Mouse (Mus musculus): ENCODE results near the gene Mrps6. TPM values are rescaled to one million over a fixed set of nuclear protein-coding genes. Genes with fewer than 3 reads are reported as not detected.

Mrps6 gene
- polyA plus RNA-seq, 1 experiment from 2014 or later: 106 TPM

DNA sequence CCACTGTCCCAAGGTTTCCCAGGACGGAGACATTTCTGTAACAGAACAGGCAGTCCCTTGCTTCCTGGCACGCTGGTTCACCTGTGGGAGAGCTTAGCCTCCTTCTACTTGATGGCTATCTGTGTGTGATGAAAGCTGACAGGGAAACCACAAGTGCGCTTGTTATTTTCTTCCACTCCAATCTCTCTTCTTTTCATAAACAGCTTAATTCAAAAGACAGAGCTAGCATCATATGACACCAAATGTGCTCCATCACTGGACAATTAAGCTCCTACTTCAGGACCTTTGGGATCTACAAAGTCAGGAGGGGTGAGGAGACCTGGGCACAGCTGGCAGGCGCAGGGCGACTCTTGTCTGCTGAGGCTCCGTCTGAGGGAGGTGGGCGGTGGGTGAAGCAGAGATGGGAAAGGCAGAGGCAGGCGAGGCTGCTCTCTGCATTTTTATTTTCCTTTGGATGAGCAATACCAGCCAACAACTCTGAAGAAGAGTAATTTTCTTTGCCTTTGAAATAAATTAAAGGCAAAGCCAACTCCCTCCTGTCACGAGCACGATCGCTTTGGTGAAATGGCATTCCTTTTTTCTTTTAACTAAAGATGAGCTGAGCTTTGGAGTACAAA, 76.2 kb downstream of the Mrps6 start:
- Histone ChIP-seq H3K4me2 (replicated peaks) (no peak overlapping the region), H3K36me3 (no peaks in the 10 kb centered on the region), H3K9me3 (no peaks in the 10 kb centered on the region), H3K4me1 (no peaks in the 10 kb centered on the region), H3K9ac (no peak overlapping the region), H3K27me3 (no peaks in the 10 kb centered on the region), H3K27ac (no peak overlapping the region), H3K4me3 (no peak overlapping the region)
- 79% methylated on average over 11 of the region's 11 CpGs for WGBS
- no peak for ATAC-seq (ENCODE audit: insufficient number of reproducible peaks, insufficient read depth, low FRiP score, low TSS enrichment)

DNA sequence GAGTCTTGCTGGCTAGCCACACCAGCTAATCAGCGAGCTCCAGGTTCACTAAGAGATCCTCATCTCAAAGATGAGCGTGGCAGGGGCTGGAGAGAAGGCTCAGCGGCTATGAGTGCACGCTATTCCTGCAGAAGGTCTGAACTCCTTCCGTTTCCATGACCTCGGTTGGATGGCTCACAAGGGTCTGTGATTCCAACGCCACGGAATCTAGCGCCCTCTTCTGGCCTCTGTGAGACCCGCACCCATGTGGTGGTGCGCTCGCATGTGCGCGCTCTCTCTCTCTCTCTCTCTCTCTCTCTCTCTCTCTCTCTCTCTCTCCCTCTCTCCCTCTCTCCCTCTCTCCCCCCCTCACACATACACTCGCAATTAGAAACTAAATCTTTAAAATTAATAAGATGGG, 78.2 kb downstream of the Mrps6 start:
- H3K4me1 ChIP-seq: peaks cover 8% of the 10 kb centered on the region; the same call in 1 of the 2 replicates
- no peaks in the 10 kb centered on the region for H3K9me3 ChIP-seq
- WGBS: 91% methylated on average over 15 of the region's 15 CpGs
- H3K4me2 ChIP-seq (replicated peaks): no peak overlapping the region
- H3K27ac ChIP-seq: no peak overlapping the region
- H3K27me3 ChIP-seq: no peaks in the 10 kb centered on the region
- H3K9ac ChIP-seq: no peak overlapping the region
- H3K36me3 ChIP-seq: no peaks in the 10 kb centered on the region
- no peak overlapping the region for H3K4me3 ChIP-seq
- ATAC-seq (ENCODE audit: insufficient number of reproducible peaks, insufficient read depth, low FRiP score, low TSS enrichment): no peak

DNA sequence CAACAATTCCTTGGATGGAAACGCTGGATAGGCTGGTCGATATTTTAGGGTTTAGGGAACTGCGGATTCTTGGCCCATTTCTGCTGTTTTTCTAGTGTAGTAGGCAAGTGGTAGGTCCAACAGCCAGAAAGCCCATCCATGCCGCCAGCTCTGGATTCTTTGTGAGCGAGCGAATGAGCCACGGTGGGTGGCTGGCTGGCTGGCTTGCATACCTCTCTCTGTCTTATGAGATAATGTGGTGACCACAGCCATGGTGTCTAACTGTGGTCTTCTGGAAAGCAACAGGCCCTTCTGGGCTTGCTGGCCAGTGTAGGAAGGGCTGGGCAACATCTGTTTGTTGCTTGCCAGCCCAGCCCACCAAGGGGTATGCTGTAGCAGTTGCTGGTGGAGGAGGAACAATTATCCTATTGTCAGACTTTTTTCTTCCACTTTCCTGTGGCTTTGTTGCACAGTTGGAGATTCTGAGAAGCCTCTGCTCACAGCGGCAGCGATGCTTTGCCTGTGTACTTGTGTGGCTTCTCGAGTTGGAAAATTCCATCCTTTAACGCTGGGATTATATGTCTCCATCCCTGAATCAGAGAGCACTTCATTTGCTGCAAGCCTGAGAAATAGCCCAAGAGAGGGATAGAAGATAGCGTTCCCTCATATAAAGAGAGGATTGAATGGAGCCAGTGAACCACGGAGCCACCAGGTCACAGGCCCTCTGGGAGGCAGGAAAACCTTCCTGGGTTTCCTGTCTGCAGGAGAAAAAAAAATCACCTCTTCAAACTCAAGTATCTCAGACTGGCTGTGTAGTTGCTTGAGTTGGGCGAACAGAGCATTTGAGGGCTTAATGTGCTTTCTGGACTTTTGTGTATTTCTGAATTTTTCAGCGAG, 81.6 kb downstream of the Mrps6 start:
- no peaks in the 10 kb centered on the region for H3K9me3 ChIP-seq
- no peak for ATAC-seq (ENCODE audit: insufficient number of reproducible peaks, insufficient read depth, low FRiP score, low TSS enrichment)
- peak overlapping the region; percentile 73 for H3K27ac ChIP-seq
- H3K9ac ChIP-seq: no peak overlapping the region
- WGBS: 43% methylated on average over 15 of the region's 15 CpGs
- H3K27me3 ChIP-seq: no peaks in the 10 kb centered on the region
- no peaks in the 10 kb centered on the region for H3K36me3 ChIP-seq
- H3K4me2 ChIP-seq (replicated peaks): no peak overlapping the region
- no peak overlapping the region for H3K4me3 ChIP-seq
- H3K4me1 ChIP-seq: peaks cover 8% of the 10 kb centered on the region; the same call in 1 of the 2 replicates

DNA sequence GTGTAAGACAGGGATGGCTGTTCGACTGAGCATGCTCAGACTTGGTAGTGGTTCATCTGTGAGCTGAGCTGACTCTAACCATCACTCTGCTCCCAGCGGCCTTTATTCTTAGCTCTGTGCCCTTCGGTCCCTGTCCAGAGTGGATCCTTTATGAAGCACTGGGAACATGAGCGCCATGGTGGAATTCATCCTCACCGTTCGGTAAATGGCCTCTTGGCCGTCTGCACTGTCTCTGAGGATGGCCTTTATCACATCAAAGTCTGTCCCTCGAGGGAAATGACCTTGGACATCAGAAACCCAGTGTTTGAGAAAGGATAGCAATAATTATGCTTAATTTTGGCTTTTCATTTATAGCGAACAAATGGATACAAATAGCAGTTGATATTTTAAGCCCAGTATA, 82.3 kb downstream of the Mrps6 start:
- Histone ChIP-seq H3K4me1 (peaks cover 8% of the 10 kb centered on the region; the same call in 1 of the 2 replicates), H3K9ac (no peak overlapping the region), H3K27me3 (no peaks in the 10 kb centered on the region), H3K4me3 (no peak overlapping the region), H3K27ac (0 out of 2 replicates have a peak overlapping the region, but pooled peaks have one; percentile 73), H3K9me3 (no peaks in the 10 kb centered on the region), H3K4me2 (replicated peaks) (no peak overlapping the region), H3K36me3 (no peaks in the 10 kb centered on the region)
- no peak for ATAC-seq (ENCODE audit: insufficient number of reproducible peaks, insufficient read depth, low FRiP score, low TSS enrichment)
- WGBS: 56% methylated on average over 9 of the region's 9 CpGs

DNA sequence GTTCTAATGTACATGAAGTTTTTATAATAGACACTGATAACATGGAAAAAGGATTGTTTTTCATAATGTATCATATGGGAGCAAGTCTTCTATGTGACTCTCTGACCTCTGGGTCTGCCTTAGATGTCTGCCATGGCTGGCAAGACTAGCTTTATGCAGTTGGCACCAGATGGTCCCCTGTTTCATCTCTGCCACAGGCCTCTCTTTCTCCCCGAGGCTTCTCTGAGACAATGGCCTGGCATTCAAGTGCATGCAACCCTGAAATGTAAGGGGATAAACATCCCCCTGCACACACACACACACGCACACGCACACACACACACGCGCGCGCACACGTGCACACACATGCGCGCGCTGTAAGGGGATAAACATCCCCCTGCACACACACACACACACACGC, 83.0 kb downstream of the Mrps6 start:
- Histone ChIP-seq H3K9me3 (no peaks in the 10 kb centered on the region), H3K9ac (no peak overlapping the region), H3K4me3 (no peak overlapping the region), H3K4me1 (peaks cover 8% of the 10 kb centered on the region; the same call in 1 of the 2 replicates), H3K27me3 (no peaks in the 10 kb centered on the region), H3K36me3 (no peaks in the 10 kb centered on the region), H3K4me2 (replicated peaks) (no peak overlapping the region), H3K27ac (no peak overlapping the region)
- 93% methylated on average over 12 of the region's 12 CpGs for WGBS
- ATAC-seq (ENCODE audit: insufficient number of reproducible peaks, insufficient read depth, low FRiP score, low TSS enrichment): no peak

DNA sequence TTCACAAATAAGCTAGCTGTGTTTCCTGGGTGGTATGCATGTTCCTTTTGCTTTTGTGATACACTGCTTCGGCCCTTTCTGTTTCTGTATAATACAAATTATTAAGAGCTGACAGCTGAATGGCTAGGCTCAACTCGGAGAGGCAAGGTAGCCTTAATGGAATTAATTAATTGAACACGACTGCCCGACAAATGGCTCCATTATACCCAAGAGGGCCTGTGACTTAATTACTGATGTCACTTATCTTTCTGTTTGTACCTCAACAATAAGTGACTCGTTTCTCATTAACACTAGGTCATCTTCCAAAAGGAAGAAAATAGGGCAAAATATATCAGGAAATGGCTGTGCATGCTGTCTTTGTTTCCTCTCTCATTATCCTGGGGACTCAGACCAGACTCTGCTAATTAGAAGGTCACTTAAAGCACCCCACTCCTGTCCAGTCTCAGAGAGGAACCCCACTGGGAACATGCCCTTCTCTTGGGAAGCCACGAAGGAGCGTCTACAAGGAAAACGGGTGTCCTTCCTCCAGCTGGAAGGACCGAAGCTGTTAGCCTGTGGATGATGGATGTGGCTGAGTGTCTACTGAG, 84.4 kb downstream of the Mrps6 start:
- Histone ChIP-seq H3K9ac (no peak overlapping the region), H3K4me2 (replicated peaks) (no peak overlapping the region), H3K4me3 (no peak overlapping the region), H3K27me3 (no peaks in the 10 kb centered on the region), H3K36me3 (no peaks in the 10 kb centered on the region), H3K27ac (no peak overlapping the region), H3K9me3 (no peaks in the 10 kb centered on the region), H3K4me1 (peaks cover 8% of the 10 kb centered on the region; the same call in 1 of the 2 replicates)
- ATAC-seq (ENCODE audit: insufficient number of reproducible peaks, insufficient read depth, low FRiP score, low TSS enrichment): no peak
- 67% methylated on average over 9 of the region's 9 CpGs for WGBS

DNA sequence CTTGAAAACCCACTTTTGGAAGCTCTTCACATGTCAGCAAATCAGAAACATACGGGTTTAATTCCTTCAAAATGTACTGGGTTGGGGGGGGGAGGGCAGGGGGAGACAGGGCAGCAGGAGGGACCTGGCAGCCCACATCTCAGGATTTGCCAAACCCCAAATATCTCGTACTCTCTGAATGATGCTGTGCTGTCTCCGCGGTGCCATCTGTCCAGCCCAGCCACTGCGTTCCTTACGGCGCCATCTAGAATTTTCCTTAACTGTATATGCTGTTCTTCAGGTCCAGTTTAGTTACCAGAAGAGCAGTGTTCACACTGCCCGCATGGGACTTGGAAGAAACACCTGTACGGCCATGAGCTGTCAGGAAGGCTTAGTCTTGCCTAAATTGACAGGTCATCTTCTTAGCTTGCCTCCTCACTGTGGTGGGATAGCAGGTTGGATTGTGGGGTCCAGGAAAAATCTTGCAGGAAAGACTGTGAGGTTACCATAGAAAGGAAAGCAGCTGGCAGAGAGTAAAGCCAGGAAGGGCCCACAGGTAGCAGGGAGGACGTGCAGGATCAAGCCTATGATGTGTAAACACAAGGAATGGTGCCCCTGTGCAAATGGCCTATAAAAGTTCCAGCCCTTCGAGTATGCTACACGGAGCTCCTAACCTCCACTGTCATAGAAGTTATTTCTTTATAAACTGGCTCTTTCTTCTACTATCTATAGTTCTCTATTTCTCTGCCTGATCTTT, 89.7 kb downstream of the Mrps6 start:
- Histone ChIP-seq H3K27me3 (no peaks in the 10 kb centered on the region), H3K4me3 (no peak overlapping the region), H3K4me1 (peaks cover 3% of the 10 kb centered on the region; the same call in 1 of the 2 replicates), H3K9me3 (no peaks in the 10 kb centered on the region), H3K9ac (no peak overlapping the region), H3K4me2 (replicated peaks) (no peak overlapping the region), H3K27ac (no peak overlapping the region), H3K36me3 (no peaks in the 10 kb centered on the region)
- 81% methylated on average over 12 of the region's 12 CpGs for WGBS
- ATAC-seq (ENCODE audit: insufficient number of reproducible peaks, insufficient read depth, low FRiP score, low TSS enrichment): no peak

DNA sequence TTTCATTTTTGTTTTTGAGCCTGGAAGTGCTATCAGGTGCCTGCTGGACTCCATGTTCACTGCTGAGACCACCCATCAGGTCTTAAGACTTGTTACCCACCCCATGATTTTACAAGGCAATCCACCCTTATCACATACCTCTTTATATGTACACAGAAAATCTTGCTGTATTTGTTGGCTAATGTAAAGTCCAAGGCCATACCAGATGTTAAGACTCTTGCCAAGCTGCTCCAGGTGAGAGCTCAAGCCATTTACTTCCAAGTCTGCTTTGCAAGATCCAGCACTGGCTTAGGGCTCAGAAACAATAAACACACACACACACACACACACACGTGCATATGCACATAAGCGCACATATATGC, 90.3 kb downstream of the Mrps6 start:
- WGBS: 89% methylated on average over 2 of the region's 2 CpGs
- no peak for ATAC-seq (ENCODE audit: insufficient number of reproducible peaks, insufficient read depth, low FRiP score, low TSS enrichment)
- Histone ChIP-seq H3K4me1 (peaks cover 3% of the 10 kb centered on the region; the same call in 1 of the 2 replicates), H3K4me2 (replicated peaks) (no peak overlapping the region), H3K27ac (no peak overlapping the region), H3K27me3 (no peaks in the 10 kb centered on the region), H3K9ac (no peak overlapping the region), H3K9me3 (no peaks in the 10 kb centered on the region), H3K4me3 (no peak overlapping the region), H3K36me3 (no peaks in the 10 kb centered on the region)

DNA sequence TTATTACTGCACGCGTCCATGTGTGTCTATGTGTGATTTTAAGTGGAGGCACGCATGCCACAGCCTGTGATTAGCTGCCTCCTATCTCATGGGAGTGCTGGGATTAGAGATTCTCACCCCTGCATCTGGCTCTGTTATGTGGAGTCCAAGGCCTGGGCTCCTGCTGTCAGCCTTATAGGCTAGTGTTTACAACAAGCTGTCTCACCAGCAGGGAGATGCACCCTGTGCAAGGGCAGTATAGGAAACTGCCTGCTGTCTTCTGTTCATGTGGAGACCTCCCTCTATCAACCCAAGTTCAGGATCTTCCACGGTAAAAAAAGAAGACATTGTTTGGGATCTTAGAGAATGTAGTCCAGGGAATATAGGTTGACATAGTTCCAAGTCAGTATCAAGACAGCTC, 92.9 kb downstream of the Mrps6 start:
- Histone ChIP-seq H3K4me2 (replicated peaks) (no peak overlapping the region), H3K9me3 (no peaks in the 10 kb centered on the region), H3K4me3 (no peak overlapping the region), H3K36me3 (no peaks in the 10 kb centered on the region), H3K27me3 (no peaks in the 10 kb centered on the region), H3K9ac (no peak overlapping the region), H3K27ac (no peak overlapping the region), H3K4me1 (peaks cover 3% of the 10 kb centered on the region; the same call in 1 of the 2 replicates)
- no peak for ATAC-seq (ENCODE audit: insufficient number of reproducible peaks, insufficient read depth, low FRiP score, low TSS enrichment)
- 75% methylated on average over 4 of the region's 4 CpGs for WGBS

DNA sequence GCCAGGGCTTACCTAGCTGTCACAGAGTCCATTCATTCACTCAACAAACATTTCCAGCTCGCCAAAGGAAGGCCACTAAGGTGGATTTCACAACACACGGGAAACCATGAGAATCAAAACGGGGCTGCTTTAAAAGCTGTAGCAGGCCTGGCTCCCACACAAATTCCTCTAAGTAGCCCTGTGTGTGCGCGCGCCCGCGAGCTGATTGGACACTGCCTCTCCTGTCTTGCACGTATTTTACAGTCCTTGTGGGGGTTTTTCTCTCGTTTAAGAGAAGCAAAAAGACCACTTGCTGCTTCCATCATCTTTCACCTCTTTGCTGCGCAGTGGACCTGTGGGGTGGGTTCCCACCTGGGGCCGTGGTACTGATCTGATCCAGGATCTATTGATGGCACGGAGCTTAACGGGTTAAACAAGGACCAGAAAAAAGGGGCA, 100.0 kb downstream of the Mrps6 start:
- Histone ChIP-seq H3K9me3 (no peaks in the 10 kb centered on the region), H3K4me2 (replicated peaks) (peak overlapping the region; percentile 81), H3K4me1 (peaks cover 17% of the 10 kb centered on the region), H3K4me3 (peak overlapping the region; percentile 42), H3K27ac (peak overlapping the region; percentile 66), H3K9ac (peak overlapping the region; percentile 52), H3K27me3 (no peaks in the 10 kb centered on the region), H3K36me3 (no peaks in the 10 kb centered on the region)
- WGBS: 7% methylated on average over 14 of the region's 14 CpGs
- ATAC-seq (ENCODE audit: insufficient number of reproducible peaks, insufficient read depth, low FRiP score, low TSS enrichment): peak; percentile 22; the same call in 1 of the 2 replicates

DNA sequence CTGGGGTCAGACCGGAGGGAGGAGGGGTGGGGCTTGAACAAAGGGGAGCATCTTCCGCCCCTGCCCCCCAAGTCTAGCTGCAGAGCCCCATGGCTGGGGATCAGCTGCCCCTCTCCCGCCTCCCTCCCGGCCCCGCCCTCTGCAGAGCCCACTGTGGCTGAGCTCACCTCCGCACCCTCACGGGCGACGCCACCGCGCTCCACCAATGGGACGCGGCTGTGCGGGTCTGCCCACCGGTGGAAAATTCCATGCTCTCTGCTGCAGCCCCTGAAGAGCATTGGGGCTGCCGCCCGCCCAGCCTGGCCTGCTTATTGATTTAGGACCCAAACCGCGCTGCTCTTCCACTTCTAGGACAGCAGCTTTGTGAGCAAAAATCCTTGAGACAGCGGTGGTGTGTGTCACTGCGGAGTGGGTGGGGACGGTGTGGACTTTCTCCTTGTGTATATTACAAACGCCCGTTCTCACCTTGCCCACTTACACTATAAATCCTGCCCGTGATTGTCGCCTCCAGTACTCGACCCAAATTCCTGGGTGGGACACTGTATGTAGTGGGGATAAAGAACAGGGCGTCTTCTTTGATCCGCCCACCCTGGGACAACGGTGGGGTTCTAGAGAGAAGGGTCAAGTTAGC, 100.5 kb downstream of the Mrps6 start:
- Histone ChIP-seq H3K4me2 (replicated peaks) (peak overlapping the region; percentile 81), H3K4me3 (peak overlapping the region; percentile 42), H3K27ac (peak overlapping the region; percentile 66), H3K9me3 (no peaks in the 10 kb centered on the region), H3K9ac (peak overlapping the region; percentile 52), H3K4me1 (peaks cover 17% of the 10 kb centered on the region), H3K27me3 (no peaks in the 10 kb centered on the region), H3K36me3 (no peaks in the 10 kb centered on the region)
- 4% methylated on average over 25 of the region's 30 CpGs for WGBS
- peak; percentile 94 for ATAC-seq (ENCODE audit: insufficient number of reproducible peaks, insufficient read depth, low FRiP score, low TSS enrichment)

All from embryonic facial prominence, embryonic 12.5 days (tissue).